Comparison of ENCODE assay signal across 10 mouse cellular contexts in the genomic region with DNA sequence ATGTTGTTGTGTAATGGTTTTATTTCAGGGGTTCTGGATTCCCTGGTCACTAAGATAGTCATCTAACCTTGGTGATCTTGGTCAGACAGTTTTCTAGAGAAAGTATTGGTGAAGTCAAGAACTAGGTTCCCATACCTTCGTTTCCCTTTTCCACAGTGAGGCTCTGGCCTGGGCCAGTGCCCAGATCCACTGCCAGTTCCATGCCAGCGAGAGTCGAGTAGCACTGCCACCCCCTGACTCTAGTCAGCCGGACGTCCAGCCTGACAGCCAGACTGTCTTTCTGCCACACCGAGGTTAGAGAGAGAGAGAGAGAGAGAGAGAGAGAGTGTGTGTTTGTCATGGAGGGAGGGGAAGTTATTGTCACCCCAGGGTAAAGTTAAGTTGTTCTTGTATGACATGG. TPM values are rescaled to one million over a fixed set of nuclear protein-coding genes. Genes with fewer than 3 reads are reported as not detected.
A peak's percentile ranks its signal among the peaks of the same experiment; 100 is the strongest.
DNase-seq lines count a peak whose midpoint lies in the region; ATAC-seq lines count a peak whose summit lies in the region.
"Had no signal": no experiment of that assay in that cellular context is flagged by ENCODE, and none has a peak within 500 bp of the region (broad histone marks: within the 10 kb centered on the region; RNA-seq: fewer than 3 reads in every experiment).

No protein-coding gene starts in this region.

- whole genome bisulfite sequencing in neural tube, embryonic 11.5 days = 84% methylated on average over 6 of the region's 6 CpGs
- 79% methylated on average over 6 of the region's 6 CpGs for WGBS in limb, embryonic 15.5 days

- no peaks in the 10 kb centered on the region for H3K27me3 ChIP-seq in neural tube, embryonic 11.5 days (ENCODE audit: control insufficient read depth, insufficient read depth, low read length)
- H3K27me3 ChIP-seq in limb, embryonic 15.5 days = no peaks in the 10 kb centered on the region

- peak overlapping the region; percentile 86 for H3K4me2 ChIP-seq in neural tube, embryonic 11.5 days (ENCODE audit: low read depth)
- peak overlapping the region; percentile 86 for H3K4me2 ChIP-seq in limb, embryonic 15.5 days

- H3K36me3 ChIP-seq in neural tube, embryonic 11.5 days (ENCODE audit: control insufficient read depth, insufficient read depth, low read length) = peaks cover 6% of the 10 kb centered on the region
- peaks cover 41% of the 10 kb centered on the region for H3K36me3 ChIP-seq in limb, embryonic 15.5 days

- ATAC-seq in neural tube, embryonic 11.5 days (ENCODE audit: insufficient read depth, low FRiP score, low TSS enrichment) = no peak
- no peak for ATAC-seq in limb, embryonic 15.5 days (ENCODE audit: insufficient number of reproducible peaks, low FRiP score, low TSS enrichment, low read depth)

- no peaks in the 10 kb centered on the region for H3K9me3 ChIP-seq in neural tube, embryonic 11.5 days (ENCODE audit: control insufficient read depth, low read length)
- H3K9me3 ChIP-seq in limb, embryonic 15.5 days = no peaks in the 10 kb centered on the region

- DNase-seq in cerebellum, adult 9-10 months = peak; percentile 17
- DNase-seq in cerebellum, adult 11 months = no peak
- DNase-seq in neural tube, embryonic 11.5 days (ENCODE audit: low spot score) = no peak
- DNase-seq in neural tube, embryonic 10.5 days (ENCODE audit: extremely low spot score, low spot score) = no peak
- DNase-seq in embryo, embryonic 11 days = no peak
- no peak for DNase-seq in right cerebral cortex, postnatal 36 days (ENCODE audit: low spot score in 2 of 2)
- no peak for DNase-seq in retina, postnatal 1 day
- DNase-seq: layer of hippocampus, adult 9-11 months; thymus, adult 18-20 months had no signal

- H3K9ac ChIP-seq in neural tube, embryonic 11.5 days (ENCODE audit: low read length) = peak overlapping the region; percentile 88
- H3K9ac ChIP-seq in limb, embryonic 15.5 days = no peak overlapping the region

- H3K27ac ChIP-seq in neural tube, embryonic 11.5 days (ENCODE audit: low read depth, low read length) = no peak overlapping the region
- H3K27ac ChIP-seq in limb, embryonic 15.5 days = no peak overlapping the region

- peak overlapping the region; percentile 91 for H3K4me3 ChIP-seq in neural tube, embryonic 11.5 days (ENCODE audit: low read depth, low read length)
- peak overlapping the region; percentile 90 for H3K4me3 ChIP-seq in limb, embryonic 15.5 days

- H3K4me1 ChIP-seq in neural tube, embryonic 11.5 days (ENCODE audit: control insufficient read depth, insufficient read depth, low read length) = peaks cover 31% of the 10 kb centered on the region
- H3K4me1 ChIP-seq in limb, embryonic 15.5 days = peaks cover 42% of the 10 kb centered on the region

RNA-seq across cellular contexts. Expression of a gene that starts 1.1 kb away (rescaled TPM):
- polyA plus RNA-seq in neural tube, embryonic 11.5 days (2014; fragmentation: Nextera tagmentation; extraction: Ambion mirVana) = 29.8 and 30.8 TPM in 2 replicates
- 19.2 and 21.9 TPM in 2 replicates for polyA plus RNA-seq in limb, embryonic 15.5 days (2015; fragmentation: Nextera tagmentation; extraction: Ambion mirVana)

RNA-seq across cellular contexts. Expression of a gene that starts 1.2 kb away (rescaled TPM):
- polyA plus RNA-seq in neural tube, embryonic 11.5 days (2014; fragmentation: Nextera tagmentation; extraction: Ambion mirVana) = 26.5 and 32.1 TPM in 2 replicates
- polyA plus RNA-seq in limb, embryonic 15.5 days (2015; fragmentation: Nextera tagmentation; extraction: Ambion mirVana) = 27.6 and 31.7 TPM in 2 replicates

RNA-seq across cellular contexts. Expression of a gene that starts 4.6 kb away (rescaled TPM):
- polyA plus RNA-seq in neural tube, embryonic 11.5 days (2014; fragmentation: Nextera tagmentation; extraction: Ambion mirVana) = 1.8 and 2.4 TPM in 2 replicates
- polyA plus RNA-seq in limb, embryonic 15.5 days (2015; fragmentation: Nextera tagmentation; extraction: Ambion mirVana) = 2.0 and 7.0 TPM in 2 replicates

RNA-seq across cellular contexts. Expression of a gene that starts 17.2 kb away (rescaled TPM):
- 42.1 and 48.8 TPM in 2 replicates for polyA plus RNA-seq in neural tube, embryonic 11.5 days (2014; fragmentation: Nextera tagmentation; extraction: Ambion mirVana)
- polyA plus RNA-seq in limb, embryonic 15.5 days (2015; fragmentation: Nextera tagmentation; extraction: Ambion mirVana) = 65.5 and 70.5 TPM in 2 replicates

RNA-seq across cellular contexts. Expression of a gene that starts 17.6 kb away (rescaled TPM):
- polyA plus RNA-seq in neural tube, embryonic 11.5 days (2014; fragmentation: Nextera tagmentation; extraction: Ambion mirVana) = 56.0 and 62.5 TPM in 2 replicates
- 87.9 and 96.8 TPM in 2 replicates for polyA plus RNA-seq in limb, embryonic 15.5 days (2015; fragmentation: Nextera tagmentation; extraction: Ambion mirVana)
